Mouse (Mus musculus): ENCODE results near the gene Slc38a6.

DNA sequence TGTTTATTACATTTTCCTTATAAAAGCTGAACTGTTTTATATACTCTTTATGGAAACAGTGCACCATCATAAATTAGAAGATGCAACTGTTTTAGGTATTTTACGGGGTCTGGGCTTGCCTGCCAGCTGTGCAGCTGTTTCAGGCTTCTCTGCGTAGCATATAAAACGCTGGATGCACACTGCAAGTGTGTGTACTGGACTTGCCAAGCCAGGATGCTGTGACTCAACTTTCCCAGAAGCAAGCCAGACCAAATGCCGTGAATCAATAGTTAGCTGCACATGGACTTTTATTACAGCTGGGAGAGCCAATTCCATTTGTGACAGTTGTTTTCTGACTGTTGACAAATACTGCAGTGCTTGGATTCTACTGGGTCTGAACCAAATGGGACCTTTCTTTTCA lies 16.6 kb upstream of the Slc38a6 start:
- no peak for TF ChIP-seq CTCF (IDR thresholded peaks at IDR 0.05; ENCODE audit: borderline replicate concordance, control insufficient read depth, extremely low read depth, insufficient read depth, low read length, poor library complexity)
- no peak for TF ChIP-seq POLR2A (IDR thresholded peaks at IDR 0.05; ENCODE audit: control insufficient read depth, extremely low read depth, insufficient read depth, low read length, poor library complexity)
